Mouse (Mus musculus) cerebellum, postnatal 36 days (tissue): ENCODE measurements at regions not wholly inside any gene's neighbourhood (a gene's known extent, or its start where the extent isn't known, plus 50 kb on each side); places are given as distances from the start of the nearest gene placed in this dataset.
"Not testable (repeated sequence)": the region's sequence is repeated elsewhere in the genome, so short reads cannot be mapped to it uniquely, and the experiment has no call there.

Experiments
- DNase-seq, 2 experiments: peaks; one replicate each; pipeline ENCODE4 v3.0.0; 2021 to 2022; ENCODE audit warnings: mixed read lengths in 2 of 2

- no peak for DNase-seq
Observed at GRCm38 (mm10) chr14:86315974-86316373, 825.1 kb downstream of the Diaph3 start.

- no peak for DNase-seq
Observed at GRCm38 (mm10) chr14:86308949-86309543, 832.0 kb downstream of the Diaph3 start.

- peak in 1 of 2 experiments; percentile 8 for DNase-seq
Observed at GRCm38 (mm10) chr14:86307806-86308205, 833.2 kb downstream of the Diaph3 start.

- no peak for DNase-seq
Observed at GRCm38 (mm10) chr14:86301666-86302065, 839.4 kb downstream of the Diaph3 start.

GRCm38 (mm10) chr14:86300811-86301210, 840.2 kb downstream of the Diaph3 start:
- DNase-seq, result no peak

- no peak for DNase-seq
Observed at GRCm38 (mm10) chr14:86297991-86298390, 843.0 kb downstream of the Diaph3 start.

- DNase-seq, result not testable (repeated sequence)
Observed at GRCm38 (mm10) chr14:86294606-86295005, 846.4 kb downstream of the Diaph3 start.

- DNase-seq, result no peak
Observed at GRCm38 (mm10) chr14:86293804-86294203, 847.2 kb downstream of the Diaph3 start.

GRCm38 (mm10) chr14:86293371-86293770, 847.7 kb downstream of the Diaph3 start:
- no peak for DNase-seq

GRCm38 (mm10) chr14:86290556-86290955, 850.5 kb downstream of the Diaph3 start:
- DNase-seq, result no peak

GRCm38 (mm10) chr14:86261640-86262230, 879.3 kb downstream of the Diaph3 start:
- no peak for DNase-seq

GRCm38 (mm10) chr14:86254196-86254595, 886.8 kb downstream of the Diaph3 start:
- DNase-seq, result no peak

- DNase-seq, result no peak
Observed at GRCm38 (mm10) chr14:86251617-86252016, 889.4 kb downstream of the Diaph3 start.

- no peak for DNase-seq
Observed at GRCm38 (mm10) chr14:86247686-86248085, 893.3 kb downstream of the Diaph3 start.

- DNase-seq, result no peak
Observed at GRCm38 (mm10) chr14:86246770-86247169, 894.3 kb downstream of the Diaph3 start.

GRCm38 (mm10) chr14:86243662-86244061, 897.4 kb downstream of the Diaph3 start:
- no peak for DNase-seq

- no peak for DNase-seq
Observed at GRCm38 (mm10) chr14:86242836-86243235, 898.2 kb downstream of the Diaph3 start.

GRCm38 (mm10) chr14:86239090-86239489, 901.9 kb downstream of the Diaph3 start:
- DNase-seq, result no peak

- no peak for DNase-seq
Observed at GRCm38 (mm10) chr14:86233305-86233704, 907.7 kb downstream of the Diaph3 start.

GRCm38 (mm10) chr14:86230609-86231008, 910.4 kb downstream of the Diaph3 start:
- no peak for DNase-seq

- DNase-seq, result no peak
Observed at GRCm38 (mm10) chr14:86229755-86230154, 911.3 kb downstream of the Diaph3 start.

- DNase-seq, result no peak
Observed at GRCm38 (mm10) chr14:86215711-86216110, 925.3 kb downstream of the Diaph3 start.

GRCm38 (mm10) chr14:86211654-86212053, 929.4 kb downstream of the Diaph3 start:
- DNase-seq, result no peak

- DNase-seq, result no peak
Observed at GRCm38 (mm10) chr14:86204582-86204981, 936.5 kb downstream of the Diaph3 start.

GRCm38 (mm10) chr14:86197864-86198263, 943.2 kb downstream of the Diaph3 start:
- DNase-seq, result no peak
